Mouse (Mus musculus) cortical plate, adult 2 months (tissue): ENCODE data around the gene Gm17332. TPM values are rescaled to one million over a fixed set of nuclear protein-coding genes. Genes with fewer than 3 reads are reported as not detected.
"Not testable (repeated sequence)": the region's sequence is repeated elsewhere in the genome, so short reads cannot be mapped to it uniquely, and the experiment has no call there.

Experiments
- H3K27ac ChIP-seq: fragments of 200-500 bp; 2 replicates; pipeline ENCODE4 v1.5.1; 2012; ENCODE audit warnings: low read length, control low read depth, inconsistent platforms; ENCODE audit not compliant: insufficient read depth
- H3K4me1 ChIP-seq: fragments of 200-500 bp; 2 replicates; pipeline ENCODE4 v1.6.1; 2011; ENCODE audit warnings: low read length; ENCODE audit not compliant: control insufficient read depth, insufficient read depth
- H3K4me3 ChIP-seq: fragments of 200-500 bp; 2 replicates; pipeline ENCODE4 v1.5.1; 2011; ENCODE audit warnings: mild to moderate bottlenecking, low read length, control low read depth; ENCODE audit not compliant: insufficient read depth
- CTCF ChIP-seq: fragments of 200-500 bp; IDR thresholded peaks from 2 replicates; pipeline ENCODE4 v1.5.1; 2011; ENCODE audit warnings: mild to moderate bottlenecking, control low read depth, low read length; ENCODE audit not compliant: insufficient read depth; ENCODE audit errors: extremely low read depth
- POLR2A ChIP-seq: fragments of 200-500 bp; IDR thresholded peaks from 2 replicates; pipeline ENCODE4 v1.6.1; 2011; ENCODE audit warnings: mild to moderate bottlenecking, low read length, control low read depth; ENCODE audit not compliant: insufficient read depth; ENCODE audit errors: extremely low read depth
- polyA plus RNA-seq: library from polyadenylated mRNA; depleted of rRNA; stranded (reverse); fragments of >200 nt; gene quantifications from 2 replicates; pipeline ENCODE4 v1.2.3, GENCODE M21; 2012; rRNA removed

The Gm17332 gene
- polyA plus RNA-seq, 1 experiment, result not detected

DNA sequence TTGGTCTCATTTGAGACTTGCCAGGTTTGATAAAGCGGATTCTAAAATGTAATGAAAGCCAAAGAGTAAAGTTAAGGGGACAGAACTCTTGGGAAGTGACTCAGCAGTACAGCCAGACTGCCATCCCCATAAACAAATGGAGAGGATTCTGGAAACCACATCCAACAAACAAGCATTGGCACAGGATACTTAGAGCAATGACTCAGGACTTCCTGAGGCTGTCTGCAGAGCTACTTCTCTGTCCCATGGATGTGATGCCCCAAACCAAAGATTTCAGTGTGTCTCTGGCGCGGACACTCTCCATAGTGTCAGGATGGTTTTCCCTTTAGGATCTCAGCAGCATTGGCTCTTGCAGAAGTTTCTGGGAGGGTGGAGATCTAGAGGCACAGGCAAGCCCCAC, 25.2 kb downstream of the Gm17332 start:
- no peak for TF ChIP-seq CTCF
- TF ChIP-seq POLR2A, result no peak
- no peak overlapping the region for H3K27ac ChIP-seq
- no peaks in the 10 kb centered on the region for H3K4me1 ChIP-seq
- no peak overlapping the region for H3K4me3 ChIP-seq

DNA sequence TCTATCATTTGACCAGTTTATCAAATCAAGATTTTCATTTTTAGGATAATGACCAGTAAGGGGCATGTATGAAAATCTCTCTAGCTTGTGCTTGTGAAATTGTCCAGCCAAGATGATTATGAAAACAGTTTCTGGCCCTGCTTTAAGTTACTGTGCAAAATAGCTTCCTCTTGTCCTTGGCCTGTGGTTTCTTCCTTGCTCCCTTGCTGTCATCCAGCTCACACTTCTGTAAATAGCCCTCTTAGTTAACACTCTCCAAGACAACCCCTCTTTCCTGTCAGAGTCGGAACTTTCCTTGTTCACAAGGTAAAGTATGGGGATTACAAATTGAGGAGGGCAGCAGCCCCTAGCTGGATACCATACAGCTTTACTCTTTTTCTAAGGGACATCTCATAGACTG, 43.9 kb downstream of the Gm17332 start:
- not testable (repeated sequence) for H3K4me1 ChIP-seq, H3K4me3 ChIP-seq, H3K27ac ChIP-seq

DNA sequence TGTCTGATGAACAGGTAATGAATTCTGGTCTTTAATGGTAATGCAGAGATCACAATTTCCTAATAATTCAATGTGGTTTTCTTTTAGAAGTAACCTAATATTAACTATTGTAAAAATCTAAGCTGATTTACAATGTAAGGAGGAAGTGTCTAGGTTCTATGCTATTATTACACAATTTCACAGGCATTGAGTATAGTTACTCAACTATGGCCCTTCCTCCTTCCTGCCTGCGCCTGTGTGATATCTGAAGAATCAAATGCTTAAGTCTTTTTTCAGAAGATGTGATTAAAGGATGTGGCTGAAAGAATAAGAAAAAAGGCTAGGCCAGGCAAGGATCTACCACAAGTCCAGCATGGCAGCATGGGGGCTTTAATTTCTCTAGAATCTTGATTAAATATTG, 47.4 kb downstream of the Gm17332 start:
- H3K4me3 ChIP-seq, H3K27ac ChIP-seq, H3K4me1 ChIP-seq: not testable (repeated sequence)

DNA sequence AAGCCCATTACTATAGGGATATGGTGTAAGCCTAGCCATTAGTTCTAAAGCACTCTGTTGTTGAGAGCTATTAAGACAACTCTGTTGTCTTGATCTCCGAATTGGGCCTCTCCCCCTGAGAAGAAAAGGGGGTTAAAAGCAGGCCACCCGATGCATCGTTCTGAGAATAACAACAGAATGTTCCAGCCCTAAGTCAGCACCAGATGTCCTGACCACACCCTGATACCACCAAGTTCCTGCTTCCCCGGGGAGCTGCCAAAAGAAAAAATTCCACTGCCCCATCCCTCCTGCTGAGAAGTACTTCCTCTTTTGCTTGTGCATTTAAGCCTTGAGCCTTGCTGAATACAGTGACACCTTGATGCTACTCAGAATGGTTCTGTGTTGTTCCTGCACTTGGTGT, 48.5 kb downstream of the Gm17332 start:
- H3K27ac ChIP-seq, H3K4me3 ChIP-seq, H3K4me1 ChIP-seq: not testable (repeated sequence)

Other genes starting within 250 kb of the Gm17332 start
- gene Erlec1, start 228.1 kb downstream of the Gm17332 start, polyA plus RNA-seq, result 36.6 and 38.2 TPM in 2 replicates
- 10.1 and 10.2 TPM in 2 replicates for gene Chac2, start 196.1 kb downstream of the Gm17332 start, polyA plus RNA-seq
- 1.1 and 1.2 TPM in 2 replicates for gene Stc2, start 187.6 kb upstream of the Gm17332 start, polyA plus RNA-seq